Mouse (Mus musculus) erythroblast, embryonic 14.5 days (primary cell): ENCODE measurements at regions not wholly inside any gene's neighbourhood (a gene's known extent, or its start where the extent isn't known, plus 50 kb on each side); places are given as distances from the start of the nearest gene placed in this dataset.

Experiments
- H3K27me3 ChIP-seq: 2 replicates; pipeline ENCODE4 v1.6.1; 2012; ENCODE audit warnings: inconsistent platforms; ENCODE audit not compliant: control insufficient read depth
- H3K36me3 ChIP-seq: 2 replicates; pipeline ENCODE4 v1.6.1; 2012; ENCODE audit warnings: mild to moderate bottlenecking, inconsistent platforms; ENCODE audit not compliant: control insufficient read depth
- H3K4me1 ChIP-seq: 2 replicates; pipeline ENCODE4 v1.6.1; 2012; ENCODE audit warnings: inconsistent platforms; ENCODE audit not compliant: control insufficient read depth
- H3K4me3 ChIP-seq: replicated peaks from 2 replicates; pipeline ENCODE3; 2012; ENCODE audit warnings: moderate library complexity, mild to moderate bottlenecking, inconsistent platforms
- H3K9me3 ChIP-seq: 2 replicates; pipeline ENCODE4 v1.6.1; 2012; ENCODE audit warnings: low read length, inconsistent platforms, mixed read lengths; ENCODE audit not compliant: control insufficient read depth
- GATA1 ChIP-seq: IDR thresholded peaks from 2 replicates; pipeline ENCODE4 v1.6.1; 2012; ENCODE audit warnings: low read length, inconsistent platforms, mixed read lengths
- TAL1 ChIP-seq: IDR thresholded peaks from 3 replicates; pipeline ENCODE4 v1.6.1; 2012; ENCODE audit warnings: low read length, inconsistent platforms, mixed read lengths

GRCm38 (mm10) chr4:11884818-11885217, 96.2 kb downstream of the Gm10604 start:
- no peaks in the 10 kb centered on the region for H3K36me3 ChIP-seq
- no peaks in the 10 kb centered on the region for H3K4me1 ChIP-seq
- no peaks in the 10 kb centered on the region for H3K27me3 ChIP-seq
- H3K4me3 ChIP-seq = no peak overlapping the region
- TF ChIP-seq GATA1 (no peak), TAL1 (no peak)
- no peaks in the 10 kb centered on the region for H3K9me3 ChIP-seq

GRCm38 (mm10) chr4:11883295-11883694, 97.8 kb downstream of the Gm10604 start:
- no peak for TF ChIP-seq TAL1
- no peak for TF ChIP-seq GATA1
- H3K9me3 ChIP-seq = no peaks in the 10 kb centered on the region
- H3K27me3 ChIP-seq = no peaks in the 10 kb centered on the region
- no peak overlapping the region for H3K4me3 ChIP-seq
- H3K4me1 ChIP-seq = no peaks in the 10 kb centered on the region
- H3K36me3 ChIP-seq = no peaks in the 10 kb centered on the region

- Histone ChIP-seq H3K4me1 (peaks cover 2% of the 10 kb centered on the region; the same call in 1 of the 2 replicates), H3K27me3 (no peaks in the 10 kb centered on the region), H3K4me3 (no peak overlapping the region), H3K9me3 (no peaks in the 10 kb centered on the region), H3K36me3 (no peaks in the 10 kb centered on the region)
- TF ChIP-seq GATA1 (no peak), TAL1 (no peak)
Measured at GRCm38 (mm10) chr4:11882666-11883065, 98.4 kb downstream of the Gm10604 start.

GRCm38 (mm10) chr4:11878638-11879037, 102.4 kb downstream of the Gm10604 start:
- TF ChIP-seq TAL1 (no peak), GATA1 (no peak)
- no peaks in the 10 kb centered on the region for H3K27me3 ChIP-seq
- no peaks in the 10 kb centered on the region for H3K9me3 ChIP-seq
- H3K4me1 ChIP-seq = peaks cover 2% of the 10 kb centered on the region; the same call in 1 of the 2 replicates
- no peak overlapping the region for H3K4me3 ChIP-seq
- H3K36me3 ChIP-seq = no peaks in the 10 kb centered on the region

GRCm38 (mm10) chr4:11877945-11878344, 103.1 kb downstream of the Gm10604 start:
- H3K4me1 ChIP-seq = peaks cover 2% of the 10 kb centered on the region; the same call in 1 of the 2 replicates
- no peaks in the 10 kb centered on the region for H3K27me3 ChIP-seq
- no peak overlapping the region for H3K4me3 ChIP-seq
- H3K9me3 ChIP-seq = no peaks in the 10 kb centered on the region
- TF ChIP-seq TAL1 (no peak), GATA1 (no peak)
- H3K36me3 ChIP-seq = no peaks in the 10 kb centered on the region

- Histone ChIP-seq H3K9me3 (no peaks in the 10 kb centered on the region), H3K36me3 (no peaks in the 10 kb centered on the region), H3K4me1 (peaks cover 2% of the 10 kb centered on the region; the same call in 1 of the 2 replicates), H3K4me3 (no peak overlapping the region), H3K27me3 (no peaks in the 10 kb centered on the region)
- TF ChIP-seq GATA1 = no peak
- no peak for TF ChIP-seq TAL1
Measured at GRCm38 (mm10) chr4:11876009-11876408, 105.1 kb downstream of the Gm10604 start.

GRCm38 (mm10) chr4:11874586-11875264, 106.3 kb downstream of the Gm10604 start:
- no peaks in the 10 kb centered on the region for H3K9me3 ChIP-seq
- no peaks in the 10 kb centered on the region for H3K27me3 ChIP-seq
- H3K36me3 ChIP-seq = no peaks in the 10 kb centered on the region
- no peak overlapping the region for H3K4me3 ChIP-seq
- TF ChIP-seq TAL1 (no peak), GATA1 (no peak)
- peaks cover 2% of the 10 kb centered on the region; the same call in 1 of the 2 replicates for H3K4me1 ChIP-seq

GRCm38 (mm10) chr4:11872036-11872435, 109.0 kb downstream of the Gm10604 start:
- Histone ChIP-seq H3K4me1 (no peaks in the 10 kb centered on the region), H3K27me3 (no peaks in the 10 kb centered on the region), H3K4me3 (no peak overlapping the region), H3K36me3 (no peaks in the 10 kb centered on the region), H3K9me3 (no peaks in the 10 kb centered on the region)
- TF ChIP-seq GATA1 = no peak
- TF ChIP-seq TAL1 = no peak

- H3K4me1 ChIP-seq = no peaks in the 10 kb centered on the region
- no peak overlapping the region for H3K4me3 ChIP-seq
- H3K9me3 ChIP-seq = no peaks in the 10 kb centered on the region
- TF ChIP-seq TAL1 = no peak
- no peak for TF ChIP-seq GATA1
- no peaks in the 10 kb centered on the region for H3K27me3 ChIP-seq
- H3K36me3 ChIP-seq = no peaks in the 10 kb centered on the region
Measured at GRCm38 (mm10) chr4:11869721-11870120, 111.3 kb downstream of the Gm10604 start.

- no peaks in the 10 kb centered on the region for H3K9me3 ChIP-seq
- no peak overlapping the region for H3K4me3 ChIP-seq
- no peak for TF ChIP-seq TAL1
- no peak for TF ChIP-seq GATA1
- H3K27me3 ChIP-seq = no peaks in the 10 kb centered on the region
- no peaks in the 10 kb centered on the region for H3K4me1 ChIP-seq
- no peaks in the 10 kb centered on the region for H3K36me3 ChIP-seq
Measured at GRCm38 (mm10) chr4:11868565-11868964, 112.5 kb downstream of the Gm10604 start.
